Mouse (Mus musculus): ENCODE data around the gene Fgr. TPM values are rescaled to one million over a fixed set of nuclear protein-coding genes. Genes with fewer than 3 reads are reported as not detected.

Gene Fgr
- polyA plus RNA-seq, 1 experiment from 2014 or later = 0.81 TPM

Other genes with a start within 250 kb of the Fgr start
- 4.4 and 7.5 TPM in 2 replicates for gene Xkr8, start 241.5 kb upstream of the Fgr start, polyA plus RNA-seq (2015; fragmentation: Nextera tagmentation; extraction: Ambion mirVana)
- 10.0 and 11.9 TPM in 2 replicates for gene Smpdl3b, start 216.8 kb upstream of the Fgr start, polyA plus RNA-seq (2015; fragmentation: Nextera tagmentation; extraction: Ambion mirVana)
- gene Rpa2, start 205.8 kb upstream of the Fgr start, polyA plus RNA-seq (2015; fragmentation: Nextera tagmentation; extraction: Ambion mirVana) = 108 and 113 TPM in 2 replicates
- 0.91 and 1.7 TPM in 2 replicates for gene Themis2, start 177.7 kb upstream of the Fgr start, polyA plus RNA-seq (2015; fragmentation: Nextera tagmentation; extraction: Ambion mirVana)
- gene Ppp1r8, start 130.9 kb upstream of the Fgr start, polyA plus RNA-seq (2015; fragmentation: Nextera tagmentation; extraction: Ambion mirVana) = 62.6 and 66.5 TPM in 2 replicates
- gene Stx12, start 89.6 kb upstream of the Fgr start, polyA plus RNA-seq (2015; fragmentation: Nextera tagmentation; extraction: Ambion mirVana) = 55.9 and 57.7 TPM in 2 replicates
- gene Fam76a, start 51.5 kb upstream of the Fgr start, polyA plus RNA-seq (2015; fragmentation: Nextera tagmentation; extraction: Ambion mirVana) = 35.1 and 35.8 TPM in 2 replicates
- 7.4 and 10.1 TPM in 2 replicates for gene Ahdc1, start 37.2 kb downstream of the Fgr start, polyA plus RNA-seq (2015; fragmentation: Nextera tagmentation; extraction: Ambion mirVana)
- gene Wasf2, start 156.4 kb downstream of the Fgr start, polyA plus RNA-seq (2015; fragmentation: Nextera tagmentation; extraction: Ambion mirVana) = 107 and 109 TPM in 2 replicates
- gene Cd164l2, start 238.0 kb downstream of the Fgr start, polyA plus RNA-seq (2015; fragmentation: Nextera tagmentation; extraction: Ambion mirVana) = 7.8 and 8.2 TPM in 2 replicates
- 0.09 and 0.12 TPM in 2 replicates for gene Gpr3, start 238.4 kb downstream of the Fgr start, polyA plus RNA-seq (2015; fragmentation: Nextera tagmentation; extraction: Ambion mirVana)